Mouse (Mus musculus) lung, embryonic 14.5 days (tissue): ENCODE data around the gene Crybb2. TPM values are rescaled to one million over a fixed set of nuclear protein-coding genes. Genes with fewer than 3 reads are reported as not detected.

ENCODE experiments used
- ATAC-seq: fragments of 200-750 bp; cut with Nextera tagmentation; 2 replicates; pipeline ENCODE4 v1.8.0; 2017; ENCODE audit warnings: mild to moderate bottlenecking, moderate TSS enrichment, moderate library complexity; ENCODE audit not compliant: insufficient read depth
- DNase-seq: peaks from one replicate; pipeline ENCODE4 v3.0.0-alpha.2; 2015
- H3K27ac ChIP-seq: fragments of 300-500 bp; sonication (generic); 2 replicates; pipeline ENCODE4 v1.5.1; 2014; ENCODE audit warnings: low read depth, mild to moderate bottlenecking, moderate library complexity
- H3K27me3 ChIP-seq: fragments of 300-500 bp; sonication (generic); 2 replicates; pipeline ENCODE4 v1.6.1; 2014; ENCODE audit warnings: low read length, control low read depth; ENCODE audit not compliant: insufficient read depth
- H3K36me3 ChIP-seq: fragments of 300-500 bp; sonication (generic); 2 replicates; pipeline ENCODE4 v1.6.1; 2014; ENCODE audit warnings: control low read depth; ENCODE audit not compliant: insufficient read depth
- H3K4me1 ChIP-seq: fragments of 300-500 bp; sonication (generic); 2 replicates; pipeline ENCODE4 v1.6.1; 2014; ENCODE audit warnings: antibody characterized with exemption, control low read depth; ENCODE audit not compliant: insufficient read depth
- H3K4me2 ChIP-seq: fragments of 300-500 bp; sonication (generic); 2 replicates; pipeline ENCODE4 v1.6.1; 2014; ENCODE audit warnings: mild to moderate bottlenecking
- H3K4me3 ChIP-seq: fragments of 300-500 bp; sonication (generic); 2 replicates; pipeline ENCODE4 v1.5.1; 2014; ENCODE audit warnings: low read depth, low read length
- H3K9ac ChIP-seq: fragments of 300-500 bp; sonication (generic); 2 replicates; pipeline ENCODE4 v1.6.1; 2014
- H3K9me3 ChIP-seq: fragments of 300-500 bp; sonication (generic); 2 replicates; pipeline ENCODE4 v1.6.1; 2016; ENCODE audit warnings: low read depth, low read length, control low read depth
- CTCF ChIP-seq: IDR thresholded peaks from 2 replicates; pipeline ENCODE4 v1.5.1; 2016; ENCODE audit warnings: antibody characterized with exemption, low read depth
- WGBS: fragments of 180-500 bp; shearing (Covaris S2); extraction: QIAGEN DNeasy Blood & Tissue Kit; methylation state at CpG from one replicate; pipeline ENCODE4 v1.1.7; 2014; 5-methylcytosine and 5-hydroxymethylcytosine counted together
- polyA plus RNA-seq: library from polyadenylated mRNA; unstranded; fragments of >200 nt; fragmentation: Nextera tagmentation; extraction: Ambion mirVana; gene quantifications from 2 replicates; pipeline ENCODE4 v1.2.1, GENCODE M21; 2014

Gene Crybb2
- polyA plus RNA-seq, 1 experiment from 2014 or later: not detected

DNA sequence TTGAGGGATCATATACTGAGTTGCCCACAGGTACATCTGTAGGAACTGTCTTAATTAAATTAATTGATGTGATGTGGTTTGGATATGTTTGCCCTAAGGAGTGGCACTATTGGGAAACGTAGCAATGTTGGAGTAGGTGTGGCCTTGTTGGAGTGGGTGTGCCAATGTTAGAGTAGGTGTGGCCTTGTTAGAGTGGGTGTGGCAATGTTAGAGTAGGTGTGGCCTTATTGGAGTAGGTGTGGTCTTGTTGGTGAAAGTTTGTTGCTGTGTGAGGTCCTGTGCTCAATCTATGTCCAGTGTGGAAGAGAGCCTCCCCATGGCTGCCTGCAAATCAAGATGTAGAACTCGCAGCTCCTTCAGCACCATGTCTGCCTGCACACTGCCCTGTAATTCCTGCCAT, 14.4 kb upstream of the Crybb2 start:
- no peak for DNase-seq
- H3K4me3 ChIP-seq: no peak overlapping the region
- no peaks in the 10 kb centered on the region for H3K27me3 ChIP-seq
- WGBS: 79% methylated on average over 2 of the region's 2 CpGs
- no peak for TF ChIP-seq CTCF
- no peak overlapping the region for H3K9ac ChIP-seq
- H3K4me2 ChIP-seq: no peak overlapping the region
- no peaks in the 10 kb centered on the region; the same call in 1 of the 2 replicates for H3K4me1 ChIP-seq
- H3K36me3 ChIP-seq: no peaks in the 10 kb centered on the region
- no peak for ATAC-seq
- H3K27ac ChIP-seq: no peak overlapping the region
- H3K9me3 ChIP-seq: no peaks in the 10 kb centered on the region

DNA sequence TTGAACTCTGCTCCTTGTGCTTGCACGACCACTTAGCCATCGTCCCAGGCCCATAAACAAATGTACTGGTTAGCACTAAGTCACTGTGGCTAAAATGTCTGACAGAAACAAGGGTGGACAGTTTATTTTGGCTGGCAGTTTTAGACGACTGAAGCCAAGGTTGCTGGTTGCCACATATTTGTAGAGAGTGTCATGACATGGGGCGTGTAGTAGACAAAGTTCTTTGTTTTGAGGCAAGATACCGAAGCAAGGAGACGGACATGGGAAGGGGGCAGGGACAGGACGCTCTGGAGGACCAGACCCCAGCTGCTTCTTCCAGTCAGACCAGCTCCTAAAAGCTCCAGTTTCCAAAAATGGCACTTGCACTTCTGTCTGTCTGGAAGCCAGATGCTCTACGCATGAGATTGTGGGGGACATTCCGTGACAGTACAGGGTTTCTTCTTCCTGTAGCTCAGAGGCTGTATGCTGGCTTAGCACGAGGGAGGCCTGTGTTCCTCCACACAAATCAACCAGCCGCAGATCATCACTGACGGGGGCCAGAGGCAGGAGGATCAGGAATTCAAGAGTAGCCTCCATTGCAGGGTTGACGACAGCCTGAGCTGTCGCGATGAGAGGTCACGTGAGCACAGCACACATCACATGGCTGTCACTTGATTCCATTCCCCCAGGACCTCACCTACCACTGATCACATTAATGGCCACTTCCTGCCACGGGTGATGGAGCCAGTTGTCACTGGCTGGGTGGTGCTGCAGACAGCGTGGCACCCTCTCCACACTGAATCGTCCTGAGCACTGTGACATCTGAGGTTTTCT, 12.6 kb upstream of the Crybb2 start:
- WGBS: 40% methylated on average over 19 of the region's 19 CpGs
- TF ChIP-seq CTCF: no peak
- no peaks in the 10 kb centered on the region for H3K36me3 ChIP-seq
- no peaks in the 10 kb centered on the region for H3K27me3 ChIP-seq
- no peak overlapping the region for H3K27ac ChIP-seq
- no peaks in the 10 kb centered on the region; the same call in 1 of the 2 replicates for H3K4me1 ChIP-seq
- H3K9ac ChIP-seq: no peak overlapping the region
- no peak for ATAC-seq
- no peaks in the 10 kb centered on the region for H3K9me3 ChIP-seq
- H3K4me2 ChIP-seq: no peak overlapping the region
- DNase-seq: no peak
- H3K4me3 ChIP-seq: no peak overlapping the region

DNA sequence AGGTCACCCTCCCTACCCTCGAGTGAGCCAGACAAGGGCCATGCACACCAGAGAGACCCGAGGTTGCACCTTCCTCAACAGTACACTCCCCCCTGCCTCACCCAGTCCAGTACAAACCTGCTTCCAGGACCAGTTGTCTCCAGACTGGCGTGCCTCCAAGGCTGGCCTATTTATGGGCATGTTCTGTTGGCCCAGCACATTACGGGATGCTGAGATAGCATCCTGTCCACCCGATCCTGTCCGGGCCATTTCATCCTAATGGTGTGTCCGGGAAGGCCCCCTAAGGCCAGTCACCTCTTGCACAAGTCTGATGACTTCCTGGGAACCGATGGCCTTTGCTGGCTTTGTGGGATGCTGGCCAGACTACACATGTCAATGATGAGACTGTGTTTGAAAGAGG, 11.5 kb upstream of the Crybb2 start, which contains the start of gene Crybb3:
TSS of gene Crybb3 (minus strand) at position 146 of the 400 bp plus-strand sequence.
- no peak for ATAC-seq
- H3K27me3 ChIP-seq: no peaks in the 10 kb centered on the region
- no peaks in the 10 kb centered on the region for H3K36me3 ChIP-seq
- TF ChIP-seq CTCF: no peak
- no peaks in the 10 kb centered on the region; the same call in 1 of the 2 replicates for H3K4me1 ChIP-seq
- no peak within 1 kb of the TSS for H3K4me3 ChIP-seq
- DNase-seq: peak; percentile 33
- WGBS: 73% methylated on average over 8 of the region's 8 CpGs
- no peak within 1 kb of the TSS for H3K27ac ChIP-seq
- no peak within 1 kb of the TSS for H3K4me2 ChIP-seq
- H3K9me3 ChIP-seq: no peaks in the 10 kb centered on the region
- no peak within 1 kb of the TSS for H3K9ac ChIP-seq

DNA sequence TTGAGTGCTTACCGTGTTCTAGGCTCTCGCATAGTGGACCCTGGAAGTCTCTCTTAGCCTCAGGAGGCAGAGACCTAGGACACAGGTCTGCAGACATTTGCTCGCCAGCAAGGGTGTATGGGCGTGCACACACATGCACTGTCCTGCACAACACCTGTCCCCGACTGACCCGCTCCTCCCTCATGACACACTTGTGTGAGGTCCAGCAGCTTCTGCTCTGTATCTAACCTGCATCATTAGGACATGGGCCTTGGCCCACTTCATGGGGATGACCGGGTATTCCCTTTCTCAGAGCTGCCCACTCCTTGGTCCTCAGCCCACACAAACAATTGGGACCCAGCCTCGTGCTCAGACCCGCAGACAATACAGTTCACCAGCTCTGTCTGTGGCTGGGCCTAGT, 11.1 kb upstream of the Crybb2 start:
- DNase-seq (no peak), ATAC-seq (no peak)
- Histone ChIP-seq H3K4me1 (no peaks in the 10 kb centered on the region), H3K9ac (no peak overlapping the region), H3K4me3 (no peak overlapping the region), H3K36me3 (no peaks in the 10 kb centered on the region), H3K4me2 (no peak overlapping the region), H3K9me3 (no peaks in the 10 kb centered on the region), H3K27me3 (no peaks in the 10 kb centered on the region), H3K27ac (no peak overlapping the region)
- TF ChIP-seq CTCF: no peak
- WGBS: 89% methylated on average over 9 of the region's 9 CpGs

DNA sequence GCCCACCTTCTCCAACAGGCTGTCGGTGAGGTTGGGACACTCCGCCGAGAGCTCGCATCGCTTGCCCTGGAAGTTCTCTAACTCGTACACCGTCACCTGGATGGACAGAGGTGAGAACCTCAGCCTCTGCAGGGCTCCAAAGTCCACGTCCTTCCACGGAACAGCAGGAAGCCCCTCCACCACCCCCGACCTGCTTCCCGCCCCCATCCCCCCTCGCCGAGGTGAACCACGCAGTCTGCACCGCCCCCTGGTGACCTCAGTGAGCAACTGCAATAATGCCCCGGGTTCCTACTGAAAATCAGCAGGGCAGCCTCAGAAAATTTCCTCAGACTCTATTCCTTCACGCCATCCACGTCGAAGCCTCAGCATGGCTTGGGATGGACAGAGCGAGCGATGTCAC, 9.9 kb upstream of the Crybb2 start:
- no peak overlapping the region for H3K27ac ChIP-seq
- H3K4me3 ChIP-seq: no peak overlapping the region
- no peak for ATAC-seq
- peak overlapping the region; percentile 41; the same call in 1 of the 2 replicates for H3K4me2 ChIP-seq
- DNase-seq: peak; percentile 59
- no peak overlapping the region for H3K9ac ChIP-seq
- 26% methylated on average over 21 of the region's 21 CpGs for WGBS
- no peaks in the 10 kb centered on the region for H3K27me3 ChIP-seq
- H3K36me3 ChIP-seq: no peaks in the 10 kb centered on the region
- H3K4me1 ChIP-seq: no peaks in the 10 kb centered on the region
- TF ChIP-seq CTCF: peak; percentile 68
- H3K9me3 ChIP-seq: no peaks in the 10 kb centered on the region

DNA sequence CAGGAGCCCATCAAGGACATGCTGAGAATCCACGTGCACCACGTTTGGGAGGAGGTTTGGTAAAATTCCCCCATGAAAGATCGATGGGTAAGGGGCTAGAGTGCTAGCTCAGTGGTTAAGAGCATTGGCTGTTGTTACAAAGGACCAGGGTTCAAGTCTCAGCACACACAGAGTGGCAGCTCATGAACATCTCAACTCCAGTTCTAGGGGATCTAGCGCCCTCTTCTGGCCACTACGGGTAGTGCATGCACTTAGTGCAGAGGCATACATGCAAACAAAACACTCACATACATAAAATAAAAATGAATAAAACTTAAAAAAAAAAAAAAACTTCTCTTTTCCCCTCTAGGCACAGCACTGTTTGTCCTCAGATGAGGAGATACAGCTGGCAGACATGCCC, 8.8 kb upstream of the Crybb2 start:
- 62% methylated on average over 5 of the region's 5 CpGs for WGBS
- Histone ChIP-seq H3K4me3 (no peak overlapping the region), H3K27ac (no peak overlapping the region), H3K9me3 (no peaks in the 10 kb centered on the region), H3K4me1 (no peaks in the 10 kb centered on the region), H3K27me3 (no peaks in the 10 kb centered on the region), H3K9ac (no peak overlapping the region), H3K4me2 (no peak overlapping the region), H3K36me3 (no peaks in the 10 kb centered on the region)
- peak; percentile 25 for DNase-seq
- ATAC-seq: no peak
- TF ChIP-seq CTCF: peak; percentile 61

DNA sequence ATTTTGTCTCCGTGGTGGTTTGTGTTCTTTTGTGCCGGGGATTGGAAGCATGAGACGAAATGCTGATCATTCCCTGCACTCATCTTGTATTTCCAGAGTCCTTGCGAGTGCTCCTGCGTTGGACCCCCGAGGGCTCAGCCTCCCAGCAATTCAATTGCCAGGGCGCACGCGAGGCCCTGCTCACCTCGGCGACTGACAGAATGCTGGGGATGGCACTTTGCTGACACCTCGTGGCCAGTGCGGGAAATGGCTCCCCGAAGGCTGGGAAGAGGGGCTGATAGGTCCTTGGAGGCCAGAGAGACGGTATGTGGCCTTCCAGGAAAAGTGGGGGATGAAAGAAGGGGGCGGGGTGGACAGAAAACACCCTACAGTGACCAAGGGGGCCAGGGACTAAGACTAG, 15.6 kb downstream of the Crybb2 start:
- peak; percentile 68 for ATAC-seq
- TF ChIP-seq CTCF: peak; percentile 100
- no peaks in the 10 kb centered on the region for H3K4me1 ChIP-seq
- H3K9ac ChIP-seq: no peak overlapping the region
- H3K27ac ChIP-seq: no peak overlapping the region
- peak; percentile 89 for DNase-seq
- no peak overlapping the region for H3K4me2 ChIP-seq
- WGBS: 3% methylated on average over 16 of the region's 16 CpGs
- H3K4me3 ChIP-seq: no peak overlapping the region
- no peaks in the 10 kb centered on the region for H3K9me3 ChIP-seq
- H3K36me3 ChIP-seq: no peaks in the 10 kb centered on the region
- H3K27me3 ChIP-seq: peaks cover 5% of the 10 kb centered on the region; the same call in 1 of the 2 replicates
